Mouse (Mus musculus) liver, adult 2 months (tissue): Measurements from ENCODE around the gene Tyw1.

ENCODE experiments used
- CTCF ChIP-seq: fragments of 200-500 bp; IDR thresholded peaks from 2 replicates; pipeline ENCODE4 v1.5.1; 2011; ENCODE audit warnings: low read depth, low read length, control low read depth
- POLR2A ChIP-seq: fragments of 200-500 bp; IDR thresholded peaks from 2 replicates; pipeline ENCODE4 v1.6.1; 2011; ENCODE audit warnings: low read length, control low read depth; ENCODE audit not compliant: insufficient read depth; ENCODE audit errors: extremely low read depth

GRCm38 (mm10) chr5:130386418-130386817, 131.0 kb downstream of the Tyw1 start:
- no peak for TF ChIP-seq CTCF
- TF ChIP-seq POLR2A = no peak
